Mouse (Mus musculus): ENCODE data around the gene Fam98a. TPM values are rescaled to one million over a fixed set of nuclear protein-coding genes. Genes with fewer than 3 reads are reported as not detected.

The Fam98a gene
- 31.3 and 31.4 TPM in 2 replicates for total RNA-seq (2021)
- long read RNA-seq, transcript Fam98a-201 (8 exons, 2,817 nt) = major isoform, 31 of 33 reads
- long read RNA-seq, partial matches to known transcripts = 0 of 33 reads
- long read RNA-seq, other reads (novel, unspliced or antisense) = 1 of 33 reads

DNA sequence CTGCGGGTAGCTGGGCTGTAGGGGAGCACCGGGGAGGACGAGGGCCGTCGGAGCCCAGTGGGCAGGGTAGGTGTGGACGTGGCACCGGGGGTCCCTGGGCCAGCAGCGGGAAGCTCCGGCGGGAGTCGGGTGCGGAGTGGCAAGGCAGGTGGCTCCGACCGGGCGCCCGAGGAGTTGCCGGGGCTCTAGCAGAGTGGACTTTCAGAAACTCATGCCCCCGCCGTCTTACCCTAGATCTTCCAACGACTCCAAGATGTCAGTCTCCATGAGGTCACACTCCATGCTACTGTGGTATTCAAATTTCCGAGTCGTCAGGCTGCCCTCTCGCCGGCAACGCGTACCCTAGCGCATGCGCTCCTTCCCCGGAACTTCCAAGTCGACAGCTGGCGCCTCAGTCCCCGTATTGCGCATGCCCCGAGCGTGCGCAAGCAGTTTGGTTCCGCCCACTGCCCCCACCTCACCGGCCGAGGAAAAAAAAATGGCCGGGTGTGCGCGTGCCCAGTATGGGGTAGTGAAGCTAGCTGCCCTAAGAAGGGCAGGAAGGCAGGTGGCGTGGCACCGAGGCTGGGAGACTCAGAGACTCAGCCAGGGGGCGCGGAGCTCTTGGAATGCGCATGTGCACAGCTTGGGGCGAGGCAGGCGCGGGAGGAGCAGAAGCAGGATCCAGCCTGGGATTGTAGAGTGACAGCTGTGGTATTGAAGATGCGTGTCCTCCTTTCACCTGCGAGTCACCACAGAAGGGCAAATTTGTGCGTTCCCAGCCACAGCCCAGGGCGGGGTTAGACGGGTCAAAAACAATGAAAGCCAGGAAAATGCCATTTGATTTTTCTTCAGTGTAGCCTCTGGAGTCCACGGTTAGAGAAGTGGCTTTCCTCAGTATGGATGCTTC lies at the start of gene Fam98a:
TSS of gene Fam98a (minus strand) at position 435 of the 889 bp plus-strand sequence.
- DNase-seq = peak; percentile 99

- no peak for DNase-seq
These were observed 46.9 kb upstream of the Fam98a start for GRCm38 (mm10) chr17:75598652-75599051.

- DNase-seq = no peak
These were observed 31.0 kb upstream of the Fam98a start for GRCm38 (mm10) chr17:75582738-75583137.

GRCm38 (mm10) chr17:75575608-75576007 lies 23.9 kb upstream of the Fam98a start:
- DNase-seq = no peak

DNA sequence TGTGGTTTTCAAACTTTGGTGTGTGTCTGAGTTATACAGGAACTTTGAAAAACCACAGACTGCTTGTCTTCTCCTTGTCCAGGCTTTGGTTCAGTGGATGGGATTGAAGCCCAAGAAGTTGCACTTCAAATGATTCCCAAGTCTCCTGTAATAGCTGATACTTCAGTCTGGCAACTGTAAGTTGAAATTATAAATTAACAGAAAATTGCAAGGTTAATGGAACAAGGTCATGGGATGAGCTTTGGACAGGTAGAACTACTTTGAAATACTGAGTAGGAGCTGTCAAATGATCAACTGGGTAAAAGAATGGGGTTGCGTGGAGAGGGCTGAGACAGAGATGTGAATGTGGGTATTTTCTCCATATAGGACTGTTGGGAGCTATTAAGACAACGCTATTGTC lies 6.3 kb upstream of the Fam98a start:
- DNase-seq = no peak

DNA sequence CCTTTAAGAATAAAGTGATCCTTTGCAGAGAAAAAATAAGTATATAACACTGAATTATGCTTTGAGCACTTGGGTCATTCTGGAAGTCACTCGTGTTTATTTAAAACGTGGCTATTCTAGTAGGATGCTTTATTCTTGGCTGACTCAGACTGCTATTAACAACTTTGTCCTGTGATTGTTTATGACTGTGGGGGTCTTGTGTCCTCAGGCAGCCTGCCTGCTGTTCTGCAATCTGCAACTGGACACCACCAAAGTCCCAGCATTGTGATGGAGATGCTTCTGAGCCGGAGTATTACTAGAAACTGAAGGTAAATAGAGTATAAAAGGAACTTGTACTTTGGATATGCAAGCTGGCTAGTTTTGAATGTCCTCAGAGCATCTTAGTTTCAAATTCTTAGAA lies 5.3 kb upstream of the Fam98a start:
- no peak for DNase-seq

DNA sequence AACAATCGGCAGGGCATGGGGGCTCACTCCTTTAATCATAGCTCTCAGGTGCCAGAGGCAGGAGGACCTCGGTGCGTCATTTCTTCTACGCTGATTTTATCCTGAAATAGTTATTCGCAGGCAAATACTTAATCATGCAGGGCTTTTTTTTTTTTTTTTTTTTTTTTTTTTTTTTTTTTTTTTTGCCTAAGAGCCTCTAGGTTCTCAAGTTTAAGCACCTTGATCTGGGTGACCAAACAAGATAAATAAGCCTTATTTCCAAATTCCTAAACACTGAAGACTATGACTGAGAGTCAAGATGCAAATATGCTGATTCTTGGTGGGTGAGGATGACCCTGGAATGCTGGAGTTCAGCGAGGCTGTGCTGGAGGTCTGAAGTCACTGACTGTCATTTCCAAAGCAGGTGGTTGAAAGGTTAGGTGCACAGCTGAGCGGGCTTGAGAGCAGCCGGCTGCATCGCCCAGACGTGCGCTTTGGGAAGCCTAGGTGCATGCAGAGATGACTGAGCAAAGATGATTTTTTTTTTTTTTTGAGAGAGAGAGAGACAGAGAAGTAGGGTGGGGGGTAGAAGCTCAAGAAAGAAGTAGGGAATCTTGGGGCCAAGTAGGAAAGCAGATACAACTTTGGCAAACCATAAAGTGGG lies 854 bp downstream of the Fam98a start:
- no peak for DNase-seq

- peak; percentile 26 for DNase-seq
These were observed 7.5 kb downstream of the Fam98a start for GRCm38 (mm10) chr17:75544262-75544661.

GRCm38 (mm10) chr17:75543434-75543833 lies 8.3 kb downstream of the Fam98a start:
- no peak for DNase-seq

DNA sequence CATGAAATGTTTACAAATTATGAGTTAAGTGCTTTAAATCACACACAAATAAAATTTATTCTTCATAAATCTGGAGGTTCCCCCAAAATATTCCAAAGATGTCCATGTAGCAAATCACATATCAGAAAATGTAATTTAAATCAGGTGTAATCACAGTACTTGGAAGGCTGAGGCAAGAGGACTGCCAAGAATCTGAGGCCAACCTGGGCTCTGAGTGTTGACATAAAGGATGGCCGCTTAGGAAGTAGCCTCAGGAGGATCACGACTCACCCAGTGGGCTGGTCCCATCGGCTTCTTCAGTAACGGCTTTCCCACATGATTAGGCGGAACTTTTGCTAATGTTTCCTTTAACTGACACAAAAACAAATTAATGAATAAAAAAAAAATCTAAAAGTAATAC lies 11.9 kb downstream of the Fam98a start:
- no peak for DNase-seq

DNA sequence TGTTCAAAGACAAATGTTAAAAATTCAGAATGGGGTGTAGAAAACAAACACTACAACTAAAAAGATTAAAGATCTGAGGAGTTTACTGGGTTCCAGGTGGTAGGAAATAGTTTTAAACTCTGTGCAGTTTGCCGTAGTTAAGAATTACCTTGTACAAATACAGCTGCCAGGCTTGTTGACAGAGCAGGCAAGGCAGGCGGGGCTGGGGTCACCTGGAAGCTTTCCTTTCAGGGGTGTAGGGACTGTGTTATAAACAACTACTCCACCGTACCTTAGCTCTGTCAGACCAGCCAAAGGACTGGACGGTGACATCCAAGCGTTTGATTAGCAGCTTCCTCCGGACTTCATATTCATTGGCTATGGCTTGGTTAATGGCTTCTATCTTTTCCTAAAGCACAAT lies 12.6 kb downstream of the Fam98a start:
- no peak for DNase-seq

DNA sequence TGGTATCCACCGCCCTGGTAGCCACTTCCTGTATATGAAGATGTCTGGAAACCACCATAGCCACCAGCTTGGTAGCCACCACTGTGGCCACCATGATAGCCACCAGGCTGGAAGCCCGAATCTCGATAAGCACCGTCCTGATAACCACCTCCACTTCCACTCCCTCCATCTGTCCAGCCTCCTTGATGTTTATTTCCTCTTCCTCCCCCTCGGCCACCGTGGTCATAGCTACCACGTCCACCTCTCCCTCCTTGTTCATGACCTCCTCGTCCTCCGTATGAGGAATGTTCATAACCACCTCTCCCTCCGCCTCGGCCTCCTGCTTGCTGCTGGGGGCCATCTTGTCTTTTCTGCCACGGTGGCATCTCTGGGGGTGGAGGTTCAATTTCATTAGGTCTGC lies 13.3 kb downstream of the Fam98a start:
- no peak for DNase-seq

- no peak for DNase-seq
These were observed 14.7 kb downstream of the Fam98a start for GRCm38 (mm10) chr17:75537050-75537445.

- DNase-seq = no peak
These were observed 15.2 kb downstream of the Fam98a start for GRCm38 (mm10) chr17:75536396-75537049.

DNA sequence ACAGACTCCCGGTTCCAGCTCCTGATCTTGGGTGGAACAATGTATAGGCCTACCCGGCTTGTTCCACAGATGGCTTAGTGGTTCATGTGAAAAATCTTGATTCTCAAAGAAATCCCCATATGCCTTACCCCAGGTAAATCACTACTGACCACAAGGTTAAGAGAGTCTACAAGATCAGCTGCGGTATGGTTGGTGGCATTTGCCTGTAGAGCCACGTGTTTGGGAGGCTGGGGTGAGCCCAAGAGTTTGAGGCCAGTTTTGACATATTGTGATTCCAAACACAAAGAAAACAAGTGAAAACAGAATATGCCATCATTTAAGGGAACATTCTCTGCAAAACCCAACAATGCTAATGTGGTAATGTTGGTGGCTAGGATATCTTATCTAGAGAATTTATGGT lies 16.1 kb downstream of the Fam98a start:
- no peak for DNase-seq

GRCm38 (mm10) chr17:75534314-75535020 lies 17.3 kb downstream of the Fam98a start:
- DNase-seq = no peak

- DNase-seq = no peak
These were observed 19.2 kb downstream of the Fam98a start for GRCm38 (mm10) chr17:75532469-75532986.

- DNase-seq = no peak
These were observed 22.4 kb downstream of the Fam98a start for GRCm38 (mm10) chr17:75529222-75529935.

GRCm38 (mm10) chr17:75526411-75526810 lies 25.3 kb downstream of the Fam98a start:
- DNase-seq = no peak

- DNase-seq = peak; percentile 23
These were observed 27.9 kb downstream of the Fam98a start for GRCm38 (mm10) chr17:75523812-75524211.
